Mouse (Mus musculus): Measurements from ENCODE around the gene Gm6096. TPM values are rescaled to one million over a fixed set of nuclear protein-coding genes. Genes with fewer than 3 reads are reported as not detected.

Gene Gm6096
- polyA plus RNA-seq, 1 experiment from 2014 or later: 0.53 TPM

DNA sequence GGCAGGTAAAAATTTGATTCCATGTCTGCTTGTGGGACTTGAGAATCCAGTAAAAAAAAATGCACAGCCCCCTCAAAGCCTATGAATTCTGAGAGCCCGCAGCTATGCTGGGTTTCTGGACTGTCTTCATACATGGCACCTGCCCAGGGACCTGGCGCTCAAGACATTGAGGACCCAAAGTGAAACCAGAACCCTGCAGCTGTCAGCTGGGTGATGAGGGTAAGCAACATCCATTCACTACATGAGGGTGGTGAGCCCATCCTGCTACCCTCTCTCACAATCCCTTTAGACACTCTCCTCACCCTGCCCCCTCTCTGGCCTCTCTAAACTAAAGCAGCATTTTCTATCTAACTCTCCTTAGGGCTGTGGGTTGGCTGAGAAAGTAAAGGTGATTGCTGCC, 26.8 kb downstream of the Gm6096 start:
- H3K9ac ChIP-seq: no peak overlapping the region
- peaks cover 17% of the 10 kb centered on the region for H3K36me3 ChIP-seq
- H3K27me3 ChIP-seq: no peaks in the 10 kb centered on the region
- peaks cover 7% of the 10 kb centered on the region for H3K4me1 ChIP-seq
- H3K9me3 ChIP-seq: no peaks in the 10 kb centered on the region
- no peak overlapping the region for H3K27ac ChIP-seq
- H3K4me3 ChIP-seq: no peak overlapping the region
- no peak for ATAC-seq (ENCODE audit: low FRiP score, low read depth)
- no peak overlapping the region for H3K4me2 ChIP-seq (replicated peaks)
- 79% methylated on average over 2 of the region's 2 CpGs for WGBS

DNA sequence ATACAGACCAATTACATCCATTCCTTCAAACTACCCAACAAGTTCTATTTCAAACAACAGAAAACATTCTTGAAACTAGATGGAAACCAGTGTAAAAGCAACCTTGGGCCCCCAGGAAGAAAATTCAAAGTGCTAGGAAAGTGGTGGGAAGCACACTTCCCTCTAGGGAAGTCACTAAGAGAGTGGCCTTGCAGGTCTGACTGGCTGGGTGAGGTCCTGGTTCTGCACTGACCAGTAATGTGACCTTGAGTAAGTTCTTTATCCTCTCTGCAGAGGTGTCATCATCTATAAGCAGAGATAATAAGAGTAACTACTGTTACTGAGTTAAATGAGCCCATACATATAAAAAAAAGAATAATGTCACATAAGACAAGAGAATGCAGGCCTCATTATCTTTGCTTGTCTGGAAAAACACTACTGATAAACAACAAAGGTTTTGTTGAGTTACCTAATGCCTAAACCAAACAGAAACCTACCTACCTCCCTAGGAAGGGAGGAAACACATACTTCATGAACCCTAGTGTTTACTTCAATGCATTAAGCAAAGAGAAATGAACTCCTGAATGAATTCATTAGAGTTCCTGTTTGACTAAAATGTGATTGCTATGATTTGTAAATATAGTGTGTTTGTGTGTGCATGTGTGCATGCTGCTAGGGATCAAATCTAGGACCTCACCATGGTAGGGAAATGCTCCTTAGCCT, 39.8 kb downstream of the Gm6096 start:
- H3K27ac ChIP-seq: no peak overlapping the region
- no peaks in the 10 kb centered on the region for H3K27me3 ChIP-seq
- ATAC-seq (ENCODE audit: low FRiP score, low read depth): no peak
- no peak overlapping the region for H3K4me3 ChIP-seq
- H3K9ac ChIP-seq: no peak overlapping the region
- H3K4me2 ChIP-seq (replicated peaks): no peak overlapping the region
- H3K4me1 ChIP-seq: no peaks in the 10 kb centered on the region
- 0 out of 2 replicates have a peak, but pooled peaks cover 1% of the 10 kb centered on the region for H3K36me3 ChIP-seq
- H3K9me3 ChIP-seq: no peaks in the 10 kb centered on the region

DNA sequence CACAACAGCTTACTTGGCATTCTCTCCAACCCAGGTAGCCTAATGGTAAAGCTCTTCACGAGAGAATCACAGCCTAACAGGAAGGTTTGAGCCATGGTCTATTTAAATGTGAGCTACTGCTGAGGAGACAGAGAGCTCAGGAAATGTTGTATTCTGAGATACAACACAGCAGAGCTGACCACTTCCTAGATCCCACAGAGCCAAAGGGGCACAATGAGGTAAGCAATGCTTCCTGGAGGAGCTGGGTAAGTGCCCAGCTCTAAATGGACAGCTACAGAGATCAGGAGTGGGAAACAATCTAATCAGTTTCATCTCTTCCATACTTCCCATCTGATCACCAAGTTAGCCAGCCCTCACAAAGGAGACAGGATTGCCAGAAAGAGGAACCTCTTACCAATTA, 40.4 kb downstream of the Gm6096 start:
- no peaks in the 10 kb centered on the region for H3K4me1 ChIP-seq
- WGBS: 83% methylated on average over 1 of the region's 1 CpGs
- no peaks in the 10 kb centered on the region for H3K27me3 ChIP-seq
- no peak overlapping the region for H3K4me2 ChIP-seq (replicated peaks)
- no peaks in the 10 kb centered on the region for H3K36me3 ChIP-seq
- H3K9ac ChIP-seq: no peak overlapping the region
- no peaks in the 10 kb centered on the region for H3K9me3 ChIP-seq
- H3K27ac ChIP-seq: no peak overlapping the region
- no peak overlapping the region for H3K4me3 ChIP-seq
- ATAC-seq (ENCODE audit: low FRiP score, low read depth): no peak

DNA sequence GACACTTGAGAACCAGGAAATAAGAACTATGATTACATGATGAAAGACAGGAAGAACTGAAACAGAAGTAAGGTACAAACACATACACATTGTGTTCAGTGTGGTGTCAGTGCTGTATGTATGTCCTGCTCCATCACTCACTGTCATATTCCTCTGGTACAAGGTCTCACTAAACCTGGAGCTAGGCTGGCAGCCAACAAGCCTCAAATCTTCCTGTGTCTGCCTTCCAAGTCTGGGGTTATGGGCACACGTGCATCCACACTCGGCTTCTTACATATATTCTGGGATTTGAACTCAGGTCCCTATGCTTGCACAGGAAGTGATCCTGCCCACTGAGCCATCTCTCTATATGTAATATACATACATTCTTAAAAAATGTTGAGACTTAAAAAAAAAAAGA, 41.8 kb downstream of the Gm6096 start:
- Histone ChIP-seq H3K27me3 (no peaks in the 10 kb centered on the region), H3K36me3 (no peaks in the 10 kb centered on the region), H3K9ac (no peak overlapping the region), H3K9me3 (no peaks in the 10 kb centered on the region), H3K4me2 (replicated peaks) (no peak overlapping the region), H3K4me1 (no peaks in the 10 kb centered on the region), H3K4me3 (no peak overlapping the region), H3K27ac (no peak overlapping the region)
- no peak for ATAC-seq (ENCODE audit: low FRiP score, low read depth)
- 91% methylated on average over 2 of the region's 2 CpGs for WGBS

DNA sequence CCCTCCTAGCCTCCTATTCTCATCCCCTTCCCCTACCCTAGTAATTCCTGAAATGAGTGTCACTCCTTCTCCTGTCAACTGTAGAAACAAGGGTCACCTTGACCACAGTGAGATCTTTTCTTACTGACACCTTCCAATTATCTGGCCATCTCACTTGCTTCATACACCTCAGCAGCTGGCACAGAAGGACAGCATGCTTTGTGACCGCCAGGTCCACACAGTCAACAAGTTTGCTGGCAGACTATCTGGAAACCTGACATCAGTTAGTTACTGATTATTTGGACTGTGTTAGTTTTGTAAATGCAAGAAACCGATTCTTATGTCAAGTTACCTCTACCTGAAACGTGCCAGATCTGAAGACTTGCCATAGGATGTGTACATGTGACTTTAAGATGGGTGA, 45.3 kb downstream of the Gm6096 start:
- Histone ChIP-seq H3K27ac (no peak overlapping the region), H3K4me3 (no peak overlapping the region), H3K4me2 (replicated peaks) (no peak overlapping the region), H3K9ac (no peak overlapping the region), H3K4me1 (no peaks in the 10 kb centered on the region), H3K9me3 (no peaks in the 10 kb centered on the region), H3K36me3 (no peaks in the 10 kb centered on the region), H3K27me3 (no peaks in the 10 kb centered on the region)
- no peak for ATAC-seq (ENCODE audit: low FRiP score, low read depth)
- 96% methylated on average over 3 of the region's 3 CpGs for WGBS

DNA sequence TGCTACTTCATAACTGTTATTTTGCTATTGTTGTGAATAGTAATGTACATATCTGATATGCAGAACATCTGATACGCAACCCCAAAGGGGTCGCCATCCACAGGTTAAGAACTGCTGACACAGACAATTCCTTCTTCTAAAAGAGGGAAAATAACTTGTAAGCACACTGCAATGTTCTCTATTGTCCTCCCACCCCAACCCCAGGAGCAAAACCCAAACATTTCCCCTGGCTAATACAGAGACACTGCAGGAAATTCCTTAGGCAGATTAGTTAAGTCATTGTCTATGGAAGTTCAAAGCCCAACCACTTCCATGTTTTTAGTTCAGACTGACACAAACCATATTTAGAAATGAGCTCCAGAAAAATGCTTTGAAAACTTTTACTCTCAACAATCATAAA, 48.0 kb downstream of the Gm6096 start:
- Histone ChIP-seq H3K27me3 (no peaks in the 10 kb centered on the region), H3K27ac (no peak overlapping the region), H3K4me3 (no peak overlapping the region), H3K4me1 (0 out of 2 replicates have a peak, but pooled peaks cover 6% of the 10 kb centered on the region), H3K4me2 (replicated peaks) (no peak overlapping the region), H3K9me3 (no peaks in the 10 kb centered on the region), H3K36me3 (peaks cover 8% of the 10 kb centered on the region), H3K9ac (no peak overlapping the region)
- WGBS: 97% methylated on average over 2 of the region's 2 CpGs
- no peak for ATAC-seq (ENCODE audit: low FRiP score, low read depth)

Other genes starting within 250 kb of the Gm6096 start
- gene Scgb2b27, start 237.1 kb upstream of the Gm6096 start, polyA plus RNA-seq (2015; fragmentation: Nextera tagmentation; extraction: Ambion mirVana): not detected in 2 replicates
- not detected in 2 replicates for gene Scgb1b27, start 229.6 kb upstream of the Gm6096 start, polyA plus RNA-seq (2015; fragmentation: Nextera tagmentation; extraction: Ambion mirVana)
- not detected in 2 replicates for gene Scgb1b30, start 155.6 kb upstream of the Gm6096 start, polyA plus RNA-seq (2015; fragmentation: Nextera tagmentation; extraction: Ambion mirVana)
- 7.5 and 8.5 TPM in 2 replicates for gene Wtip, start 117.8 kb upstream of the Gm6096 start, polyA plus RNA-seq (2015; fragmentation: Nextera tagmentation; extraction: Ambion mirVana)
- 230 and 232 TPM in 2 replicates for gene Uba2, start 81.4 kb upstream of the Gm6096 start, polyA plus RNA-seq (2015; fragmentation: Nextera tagmentation; extraction: Ambion mirVana)
- 69.0 and 73.2 TPM in 2 replicates for gene Pdcd2l, start 54.4 kb upstream of the Gm6096 start, polyA plus RNA-seq (2015; fragmentation: Nextera tagmentation; extraction: Ambion mirVana)
- 268 and 277 TPM in 2 replicates for gene Gpi1, start 20.7 kb upstream of the Gm6096 start, polyA plus RNA-seq (2015; fragmentation: Nextera tagmentation; extraction: Ambion mirVana)
- gene 4931406P16Rik, start 62.5 kb downstream of the Gm6096 start, polyA plus RNA-seq (2015; fragmentation: Nextera tagmentation; extraction: Ambion mirVana): 27.0 and 31.0 TPM in 2 replicates
- gene Lsm14a, start 142.3 kb downstream of the Gm6096 start, polyA plus RNA-seq (2015; fragmentation: Nextera tagmentation; extraction: Ambion mirVana): 97.6 and 105 TPM in 2 replicates